Mouse (Mus musculus) stomach, embryonic 16.5 days (tissue): Measurements from ENCODE around the gene Hipk1. TPM values are rescaled to one million over a fixed set of nuclear protein-coding genes. Genes with fewer than 3 reads are reported as not detected.
"Not testable (repeated sequence)": the region's sequence is repeated elsewhere in the genome, so short reads cannot be mapped to it uniquely, and the experiment has no call there.

Source experiments
- ATAC-seq: fragments of 200-750 bp; cut with Nextera tagmentation; 2 replicates; pipeline ENCODE4 v1.8.0; 2017; ENCODE audit warnings: moderate number of reproducible peaks, moderate TSS enrichment; ENCODE audit not compliant: insufficient read depth, low FRiP score
- H3K27ac ChIP-seq: fragments of 300-500 bp; sonication (generic); 2 replicates; pipeline ENCODE4 v1.5.1; 2014; ENCODE audit warnings: low read length
- H3K27me3 ChIP-seq: fragments of 300-500 bp; sonication (generic); 2 replicates; pipeline ENCODE4 v1.6.1; 2014; ENCODE audit warnings: low read length, control low read depth, mixed read lengths; ENCODE audit not compliant: control insufficient read depth, insufficient read depth
- H3K36me3 ChIP-seq: fragments of 300-500 bp; sonication (generic); 2 replicates; pipeline ENCODE4 v1.6.1; 2014; ENCODE audit warnings: low read length; ENCODE audit not compliant: control insufficient read depth, insufficient read depth
- H3K4me1 ChIP-seq: fragments of 300-500 bp; sonication (generic); 2 replicates; pipeline ENCODE4 v1.6.1; 2014; ENCODE audit warnings: low read length, control low read depth, mixed read lengths; ENCODE audit not compliant: control insufficient read depth, insufficient read depth
- H3K4me2 ChIP-seq: fragments of 300-500 bp; sonication (generic); 2 replicates; pipeline ENCODE4 v1.6.1; 2014; ENCODE audit warnings: low read depth, low read length, mixed read lengths
- H3K4me3 ChIP-seq: fragments of 300-500 bp; sonication (generic); replicated peaks from 2 replicates; pipeline ENCODE4 v1.5.1; 2014; ENCODE audit warnings: mild to moderate bottlenecking, low read length
- H3K9ac ChIP-seq: fragments of 300-500 bp; sonication (generic); 2 replicates; pipeline ENCODE4 v1.6.1; 2014; ENCODE audit warnings: low read length
- H3K9me3 ChIP-seq: fragments of 300-500 bp; sonication (generic); replicated peaks from 2 replicates; pipeline ENCODE4 v1.6.1; 2016; ENCODE audit warnings: low read length, control low read depth; ENCODE audit not compliant: control insufficient read depth
- WGBS: fragments of 180-500 bp; shearing (Covaris S2); extraction: QIAGEN DNeasy Blood & Tissue Kit; methylation state at CpG from one replicate; pipeline ENCODE4 v1.1.7; 2014; 5-methylcytosine and 5-hydroxymethylcytosine counted together
- polyA plus RNA-seq: library from polyadenylated mRNA; unstranded; fragments of >200 nt; fragmentation: Nextera tagmentation; extraction: Ambion mirVana; gene quantifications from 2 replicates; pipeline ENCODE4 v1.2.1, GENCODE M21; 2015

The Hipk1 gene
- polyA plus RNA-seq, 1 experiment from 2014 or later = 10.9 TPM

- Histone ChIP-seq H3K27me3 (no peaks in the 10 kb centered on the region), H3K9me3 (no peaks in the 10 kb centered on the region), H3K4me2 (0 out of 2 replicates have a peak overlapping the region, but pooled peaks have one; percentile 10), H3K4me1 (peaks cover 11% of the 10 kb centered on the region), H3K27ac (peak overlapping the region; percentile 84), H3K36me3 (peaks cover 4% of the 10 kb centered on the region; the same call in 1 of the 2 replicates), H3K4me3 (no peak overlapping the region), H3K9ac (no peak overlapping the region; the same call in 1 of the 2 replicates)
- ATAC-seq = peak; percentile 96
- 49% methylated on average over 10 of the region's 10 CpGs for WGBS
Measured at GRCm38 (mm10) chr3:103801631-103802531, 10.5 kb upstream of the Hipk1 start.

- Histone ChIP-seq H3K27me3 (no peaks in the 10 kb centered on the region), H3K27ac (no peak overlapping the region), H3K4me3 (no peak overlapping the region), H3K4me2 (no peak overlapping the region), H3K9me3 (no peaks in the 10 kb centered on the region), H3K9ac (no peak overlapping the region), H3K4me1 (peaks cover 11% of the 10 kb centered on the region), H3K36me3 (peaks cover 4% of the 10 kb centered on the region; the same call in 1 of the 2 replicates)
- ATAC-seq = no peak
- WGBS = 64% methylated on average over 2 of the region's 2 CpGs
Measured at GRCm38 (mm10) chr3:103799507-103799906, 8.1 kb upstream of the Hipk1 start.

- 57% methylated on average over 2 of the region's 2 CpGs for WGBS
- Histone ChIP-seq H3K4me1 (peaks cover 1% of the 10 kb centered on the region; the same call in 1 of the 2 replicates), H3K27me3 (no peaks in the 10 kb centered on the region), H3K9ac (no peak overlapping the region), H3K36me3 (no peaks in the 10 kb centered on the region), H3K4me3 (no peak overlapping the region), H3K4me2 (no peak overlapping the region), H3K27ac (no peak overlapping the region), H3K9me3 (no peaks in the 10 kb centered on the region)
- no peak for ATAC-seq
Measured at GRCm38 (mm10) chr3:103796389-103796788, 5.0 kb upstream of the Hipk1 start.

GRCm38 (mm10) chr3:103792566-103792965, 1.2 kb upstream of the Hipk1 start:
- no peak for ATAC-seq
- H3K36me3 ChIP-seq = no peaks in the 10 kb centered on the region
- no peak overlapping the region for H3K9ac ChIP-seq
- peaks cover 9% of the 10 kb centered on the region for H3K4me1 ChIP-seq
- H3K27me3 ChIP-seq = no peaks in the 10 kb centered on the region
- H3K4me2 ChIP-seq = no peak overlapping the region
- H3K4me3 ChIP-seq = no peak overlapping the region
- 78% methylated on average over 1 of the region's 1 CpGs for WGBS
- no peaks in the 10 kb centered on the region for H3K9me3 ChIP-seq
- no peak overlapping the region for H3K27ac ChIP-seq

GRCm38 (mm10) chr3:103792111-103792406, 696 bp upstream of the Hipk1 start:
- not testable (repeated sequence) for H3K27me3 ChIP-seq, H3K27ac ChIP-seq, H3K4me3 ChIP-seq, ATAC-seq, H3K9ac ChIP-seq, H3K36me3 ChIP-seq, H3K9me3 ChIP-seq
- H3K4me2 ChIP-seq = peak overlapping the region; percentile 65; the same call in 1 of the 2 replicates
- H3K4me1 ChIP-seq = peaks cover 13% of the 10 kb centered on the region
- WGBS = 86% methylated on average over 5 of the region's 5 CpGs

- ATAC-seq = peak; percentile 81
- Histone ChIP-seq H3K4me1 (peaks cover 14% of the 10 kb centered on the region), H3K4me2 (peak overlapping the region; percentile 89), H3K9ac (peak overlapping the region; percentile 85), H3K9me3 (no peaks in the 10 kb centered on the region), H3K36me3 (no peaks in the 10 kb centered on the region), H3K27ac (peak overlapping the region; percentile 75), H3K4me3 (peak overlapping the region; percentile 95), H3K27me3 (no peaks in the 10 kb centered on the region)
- under 1% methylated on average over 51 of the region's 61 CpGs for WGBS
Measured at GRCm38 (mm10) chr3:103790346-103791145, 817 bp downstream of the Hipk1 start.

GRCm38 (mm10) chr3:103789891-103790345, 1.4 kb downstream of the Hipk1 start:
- peak overlapping the region; percentile 95 for H3K4me3 ChIP-seq
- no peak for ATAC-seq
- no peaks in the 10 kb centered on the region for H3K9me3 ChIP-seq
- H3K27ac ChIP-seq = peak overlapping the region; percentile 75
- 2% methylated on average over 14 of the region's 14 CpGs for WGBS
- peak overlapping the region; percentile 85 for H3K9ac ChIP-seq
- H3K27me3 ChIP-seq = no peaks in the 10 kb centered on the region
- peak overlapping the region; percentile 89 for H3K4me2 ChIP-seq
- no peaks in the 10 kb centered on the region for H3K36me3 ChIP-seq
- H3K4me1 ChIP-seq = peaks cover 14% of the 10 kb centered on the region

- no peak for ATAC-seq
- Histone ChIP-seq H3K27me3 (no peaks in the 10 kb centered on the region), H3K4me1 (peaks cover 15% of the 10 kb centered on the region), H3K9ac (no peak overlapping the region), H3K4me3 (peak overlapping the region; percentile 95), H3K36me3 (no peaks in the 10 kb centered on the region), H3K4me2 (peak overlapping the region; percentile 89), H3K9me3 (no peaks in the 10 kb centered on the region), H3K27ac (no peak overlapping the region)
- 76% methylated on average over 7 of the region's 7 CpGs for WGBS
Measured at GRCm38 (mm10) chr3:103789096-103789495, 2.3 kb downstream of the Hipk1 start.

GRCm38 (mm10) chr3:103787225-103787624, 4.1 kb downstream of the Hipk1 start:
- peak overlapping the region; percentile 56; the same call in 1 of the 2 replicates for H3K27ac ChIP-seq
- H3K9me3 ChIP-seq = no peaks in the 10 kb centered on the region
- H3K27me3 ChIP-seq = no peaks in the 10 kb centered on the region
- 67% methylated on average over 7 of the region's 7 CpGs for WGBS
- H3K4me3 ChIP-seq = no peak overlapping the region
- no peaks in the 10 kb centered on the region for H3K36me3 ChIP-seq
- no peak overlapping the region for H3K9ac ChIP-seq
- no peak for ATAC-seq
- peaks cover 26% of the 10 kb centered on the region for H3K4me1 ChIP-seq
- H3K4me2 ChIP-seq = no peak overlapping the region
